Mouse (Mus musculus) megakaryocyte, adult 5-6 weeks (primary cell): ENCODE data around the gene Olfr45. TPM values are rescaled to one million over a fixed set of nuclear protein-coding genes. Genes with fewer than 3 reads are reported as not detected.
"Not testable (repeated sequence)": the region's sequence is repeated elsewhere in the genome, so short reads cannot be mapped to it uniquely, and the experiment has no call there.

Source experiments
- ATAC-seq: 2 replicates; pipeline ENCODE4 v1.8.0; 2016; ENCODE audit warnings: mild to moderate bottlenecking, inconsistent platforms; ENCODE audit not compliant: poor library complexity, severe bottlenecking
- total RNA-seq, 2 experiments: library from RNA; stranded (forward) in 1 of 2; stranded (reverse) in 1 of 2; fragments of 153-499, 151-499 nt in 1 of 2; fragments of 221-1000, 200-1000 nt in 1 of 2; gene quantifications; 2 replicates each; pipeline versions ENCODE4 v1.2.3 to v1.2.4; 2015 to 2017

The Olfr45 gene
- not detected in 2 replicates for total RNA-seq (2015)
- total RNA-seq (2017) = not detected in 2 replicates

DNA sequence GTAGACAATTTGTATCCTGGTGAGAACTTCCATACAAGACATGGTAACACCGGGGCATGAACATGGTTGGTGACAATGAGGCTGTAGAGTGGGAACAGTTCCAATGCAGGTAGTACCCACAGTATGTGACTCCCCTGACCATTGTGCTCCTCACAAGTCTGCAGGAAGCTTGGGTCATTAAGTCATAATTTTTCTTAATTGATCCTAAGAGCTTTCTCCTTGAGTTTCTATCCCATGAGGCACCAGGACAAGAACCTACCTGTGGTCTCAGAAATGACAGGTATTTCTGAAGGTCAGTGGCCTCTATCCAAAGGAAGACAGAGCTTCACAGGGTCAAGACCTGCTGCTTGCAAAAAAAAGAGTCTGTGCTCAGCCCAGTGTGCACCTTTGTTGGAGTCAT, at the start of gene Olfr45:
Gene Olfr45 (plus strand): TSS at position 301 of the 400 bp plus-strand sequence.
- no peak for ATAC-seq

DNA sequence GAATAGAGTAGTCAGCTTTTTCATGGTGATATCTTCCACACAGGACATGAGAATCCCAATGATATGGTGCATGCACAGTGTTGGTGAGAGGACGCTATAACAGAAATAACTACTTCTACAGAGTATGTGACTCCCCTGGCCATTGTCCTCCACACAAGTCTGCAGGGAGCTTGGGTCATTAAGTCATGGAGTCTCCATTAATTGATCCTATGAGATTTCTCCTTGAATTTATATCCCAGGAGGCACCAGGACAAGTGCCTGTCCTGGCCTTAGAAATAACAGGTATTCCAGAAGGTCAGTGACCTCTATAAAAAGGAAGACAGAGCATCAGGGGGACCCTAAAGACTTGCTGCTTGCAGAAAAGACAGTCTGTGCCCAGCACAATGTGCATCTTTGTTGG, 35.6 kb upstream of the Olfr45 start, which contains the start of gene Olfr53:
Gene Olfr53 (plus strand): TSS at position 301 of the 400 bp plus-strand sequence.
- ATAC-seq = no peak

DNA sequence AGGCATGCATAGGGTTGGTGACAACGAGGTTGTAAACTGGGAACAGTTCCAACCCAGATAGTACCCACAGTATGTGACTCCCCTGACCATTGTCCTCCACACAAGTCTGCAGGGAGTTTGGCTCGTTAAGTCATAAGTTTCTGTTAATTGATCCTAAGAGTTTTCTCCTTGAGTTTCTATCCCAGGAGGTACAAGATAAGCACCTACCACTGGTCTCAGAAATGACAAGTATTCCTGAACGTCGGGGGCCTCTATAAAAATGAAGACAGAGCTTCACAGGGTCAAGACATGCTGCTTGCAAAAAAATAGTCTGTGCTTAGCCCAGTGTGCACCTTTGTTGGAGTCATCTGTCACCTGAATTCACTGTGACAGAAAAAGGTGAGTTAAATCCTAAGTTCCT, 22.1 kb upstream of the Olfr45 start, which contains the start of gene Olfr539:
Gene Olfr539 (plus strand): TSS at position 301 of the 400 bp plus-strand sequence.
- no peak for ATAC-seq

DNA sequence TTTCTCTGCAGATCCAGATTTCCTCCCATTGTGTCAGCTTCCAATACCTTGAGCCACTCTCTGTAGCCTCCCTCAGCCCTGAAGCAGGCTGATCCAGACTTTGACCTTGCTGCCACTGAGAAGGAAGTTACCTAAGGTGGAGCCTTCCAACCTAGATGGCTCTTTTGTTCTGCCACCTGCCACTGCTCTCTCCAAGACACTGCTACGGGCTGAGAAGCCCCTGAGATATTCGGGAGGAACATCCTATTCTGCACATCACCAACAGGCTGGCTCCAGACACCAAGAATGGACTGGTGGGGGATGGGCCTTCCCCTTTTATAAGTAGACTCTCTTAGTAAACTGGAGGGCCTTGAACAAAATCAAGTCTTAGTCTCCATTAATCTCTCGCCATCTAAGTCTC, 11.1 kb upstream of the Olfr45 start:
- not testable (repeated sequence) for ATAC-seq

DNA sequence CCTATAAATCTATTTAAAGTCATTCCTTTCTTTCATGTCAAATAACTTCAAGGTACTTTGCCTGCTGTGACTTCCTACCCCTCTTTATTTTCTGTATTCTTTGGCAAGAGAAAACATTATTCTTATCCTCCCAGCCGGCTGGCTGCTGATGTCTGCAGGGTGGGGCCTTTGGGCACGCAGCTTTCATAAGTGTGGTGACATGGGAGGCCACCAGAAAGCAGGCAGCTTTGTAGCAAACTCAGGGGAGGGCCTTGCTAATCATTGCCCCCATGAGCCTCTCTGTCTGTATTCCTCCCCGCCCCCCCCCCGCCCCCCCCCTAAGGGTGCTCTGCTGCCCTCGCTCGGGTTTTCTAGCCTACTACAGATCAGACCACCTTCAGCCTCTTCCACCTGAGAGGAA, 5.9 kb upstream of the Olfr45 start:
- no peak for ATAC-seq

DNA sequence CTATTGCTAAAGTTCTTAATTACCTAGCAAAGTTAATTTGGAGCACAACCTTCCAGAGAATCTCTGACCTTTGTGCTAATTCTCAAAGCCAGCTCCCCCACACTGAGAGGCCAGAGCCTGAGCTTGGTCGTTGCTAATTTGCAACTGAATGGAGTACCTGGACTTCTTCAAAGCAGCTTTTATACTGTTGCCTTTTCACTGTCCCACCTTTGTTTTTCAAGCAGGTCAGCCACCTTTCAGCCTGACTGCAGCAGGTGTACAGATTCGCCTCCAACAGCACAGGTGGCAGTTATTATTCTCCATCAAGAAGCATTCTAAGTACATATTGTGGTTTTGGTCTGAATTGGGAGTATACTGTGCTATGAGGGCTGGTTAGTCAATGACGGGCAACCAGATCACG, 2.2 kb upstream of the Olfr45 start:
- not testable (repeated sequence) for ATAC-seq

DNA sequence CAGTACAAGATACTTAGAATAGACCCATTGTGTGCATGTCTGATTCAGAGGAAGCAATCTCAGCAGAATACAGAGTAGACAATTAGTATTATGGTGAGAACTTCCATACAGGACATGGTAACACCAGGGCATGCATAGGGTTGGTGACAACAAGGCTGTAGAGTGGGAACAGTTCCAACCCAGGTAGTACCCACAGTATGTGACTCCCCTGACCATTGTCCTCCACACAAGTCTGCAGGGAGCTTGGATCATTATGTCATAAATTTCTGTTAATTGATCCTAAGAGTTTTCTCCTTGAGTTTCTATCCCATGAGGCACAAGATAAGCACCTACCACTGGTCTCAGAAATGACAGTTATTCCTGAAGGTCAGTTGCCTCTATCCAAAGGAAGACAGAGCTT, 15.2 kb downstream of the Olfr45 start, which contains the start of gene Olfr541:
Gene Olfr541 (plus strand): TSS at position 301 of the 400 bp plus-strand sequence.
- ATAC-seq = no peak

DNA sequence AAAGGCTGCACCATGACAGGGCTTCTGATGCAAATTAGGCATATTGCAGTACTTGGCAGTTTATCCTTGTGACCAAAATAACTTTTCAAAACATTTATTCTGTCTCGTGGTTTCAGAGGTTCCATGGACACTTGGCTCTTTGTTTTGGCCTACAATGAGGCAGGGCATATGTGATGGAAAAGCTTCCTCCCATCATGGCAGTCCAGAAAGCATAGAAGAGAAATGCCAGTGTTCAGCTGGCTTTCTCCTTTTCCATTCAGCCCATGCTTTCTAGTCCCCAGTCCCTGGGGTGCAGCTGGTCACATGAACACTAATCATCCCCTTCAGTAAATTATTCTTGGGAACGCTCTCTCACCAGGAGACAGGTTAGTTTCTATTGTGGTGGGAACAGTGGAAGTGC, 24.6 kb downstream of the Olfr45 start:
- ATAC-seq = no peak

DNA sequence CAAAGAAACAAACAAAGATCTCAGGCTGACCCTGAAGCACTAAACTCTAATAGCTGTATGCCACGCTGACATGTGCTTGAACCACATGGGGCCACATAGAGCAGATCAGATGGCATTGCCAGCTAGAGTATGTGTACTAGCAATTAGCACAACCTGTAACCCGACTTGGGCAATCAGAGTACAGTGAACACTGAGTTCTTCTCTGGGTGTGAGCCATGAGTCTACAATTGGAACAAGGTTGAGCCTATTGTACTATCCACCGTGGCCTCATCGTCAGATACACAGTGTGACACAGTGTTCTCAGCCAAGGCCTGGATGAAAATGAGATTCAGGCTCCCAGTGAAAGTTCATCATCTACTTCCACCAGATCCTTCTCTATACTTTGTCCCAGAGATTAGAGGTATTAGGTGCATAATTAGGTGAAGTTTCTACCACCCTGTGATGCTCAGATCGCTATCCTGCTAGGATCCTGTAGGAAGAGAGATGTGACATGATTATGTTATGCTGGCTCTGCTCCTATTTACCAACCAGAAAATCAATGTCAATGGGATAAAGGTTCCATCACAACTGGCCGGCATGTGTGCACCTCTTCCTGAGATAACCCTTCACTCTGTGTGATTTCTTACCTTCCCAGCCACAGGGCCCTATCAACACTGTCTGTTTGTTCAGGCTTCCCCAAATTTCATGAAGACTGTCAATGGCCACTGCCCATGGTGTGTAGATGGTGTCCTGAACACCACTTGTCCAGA, 26.0 kb downstream of the Olfr45 start:
- no peak for ATAC-seq

DNA sequence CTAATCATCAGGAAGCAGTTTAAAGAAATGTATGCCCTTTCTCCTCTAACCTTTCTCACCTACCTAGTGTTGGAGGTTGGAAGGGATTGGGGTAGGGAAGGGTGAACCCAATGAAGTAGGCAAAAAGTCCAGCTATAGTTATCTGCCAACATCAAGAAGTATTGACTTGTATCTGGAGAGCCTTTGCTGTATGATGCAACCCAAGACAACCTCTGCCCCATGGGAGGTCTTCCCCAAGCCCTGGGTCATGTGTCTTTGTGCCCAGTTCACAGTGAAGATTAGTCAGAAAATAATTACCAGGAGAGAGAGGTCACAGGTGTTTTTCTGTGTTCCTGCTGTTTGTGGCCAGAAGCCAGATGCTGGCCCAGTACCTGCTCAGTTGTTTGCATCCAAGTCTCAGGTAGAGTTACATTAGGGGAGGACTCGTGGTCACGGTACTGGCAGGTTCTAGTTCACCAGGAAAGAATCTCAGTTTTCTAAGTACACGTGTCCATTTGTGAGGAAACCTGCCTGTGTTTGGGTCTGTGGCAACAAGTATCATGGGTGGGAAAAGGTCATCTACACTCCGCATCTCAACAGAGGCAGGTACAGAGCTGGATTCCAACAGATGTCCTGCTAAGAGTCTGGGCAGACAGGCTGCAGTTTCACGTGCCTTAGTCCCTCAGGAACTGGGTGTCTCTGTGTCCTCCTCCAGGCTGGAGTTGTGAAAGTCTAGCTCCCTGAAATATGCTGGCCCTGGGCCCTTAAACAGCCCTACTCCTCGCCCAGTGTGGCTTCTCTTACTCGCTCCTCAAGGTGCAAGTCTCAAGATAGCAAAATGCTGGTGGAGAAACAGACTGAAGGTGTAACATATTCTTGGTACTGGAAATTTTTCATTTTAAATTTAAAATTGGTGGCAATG, 35.7 kb downstream of the Olfr45 start:
- ATAC-seq = no peak

DNA sequence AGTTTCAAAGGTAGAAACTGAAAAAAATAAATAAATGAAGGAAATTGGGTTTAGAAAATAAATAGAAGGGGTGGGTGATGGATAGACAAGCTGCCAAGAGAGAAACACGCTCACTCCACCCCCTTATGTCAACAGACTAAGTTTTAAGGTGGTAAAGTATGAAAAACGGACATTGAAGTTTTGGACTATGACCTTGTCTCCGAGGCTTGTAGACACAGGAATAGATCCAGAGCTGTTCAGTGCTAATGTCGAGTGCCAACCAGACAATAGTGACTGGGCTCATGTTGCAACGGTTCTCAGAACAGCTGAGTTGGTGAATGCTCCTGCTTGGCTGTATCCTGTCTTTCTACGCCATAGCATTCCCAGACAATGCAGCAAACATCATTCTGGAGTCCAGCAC, 39.3 kb downstream of the Olfr45 start:
- no peak for ATAC-seq

DNA sequence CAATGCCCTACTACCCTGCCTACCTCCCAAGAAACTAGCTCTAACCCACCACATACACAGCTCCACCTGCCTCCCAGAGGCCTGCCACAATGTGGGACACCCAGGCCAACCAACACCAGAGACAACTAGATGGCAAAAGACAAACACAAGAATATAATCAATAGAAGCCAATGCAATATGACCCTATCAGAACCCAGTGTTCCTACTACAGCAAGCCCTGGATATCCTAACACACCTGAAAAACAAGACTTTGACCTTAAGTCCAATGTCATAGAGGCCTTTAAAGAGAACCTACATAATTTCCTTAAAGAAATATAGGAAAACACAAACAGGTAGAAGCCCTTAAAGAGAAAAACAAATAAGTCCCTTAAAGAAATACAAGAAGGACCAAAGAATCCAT, 43.8 kb downstream of the Olfr45 start:
- no peak for ATAC-seq

DNA sequence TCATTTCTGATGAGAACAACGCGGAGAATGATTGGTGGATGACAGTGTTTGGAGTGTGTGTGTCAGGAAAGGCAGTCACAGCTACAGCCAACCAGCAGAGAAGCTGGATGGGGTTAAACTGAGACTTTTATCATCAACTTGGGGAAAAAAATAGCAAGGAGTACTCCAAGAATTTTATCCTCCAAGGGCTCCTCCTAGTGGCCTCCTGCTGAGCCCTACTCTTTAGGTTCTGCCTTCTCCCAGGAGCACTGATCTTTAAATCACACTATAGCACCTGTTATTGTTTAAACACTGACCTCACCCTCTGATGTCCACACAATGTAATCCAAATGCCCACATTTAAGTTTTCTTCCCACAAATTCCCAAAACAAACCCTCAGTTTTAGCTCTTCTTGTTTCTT, 51.4 kb downstream of the Olfr45 start:
- ATAC-seq = no peak

Other genes starting within 250 kb of the Olfr45 start
- gene Olfr533, start 218.6 kb upstream of the Olfr45 start, total RNA-seq (2015) = not detected in 2 replicates
- not detected in 2 replicates for gene Olfr533, start 218.6 kb upstream of the Olfr45 start, total RNA-seq (2017)
- gene Olfr535, start 197.7 kb upstream of the Olfr45 start, total RNA-seq (2015) = not detected in 2 replicates
- gene Olfr535, start 197.7 kb upstream of the Olfr45 start, total RNA-seq (2017) = not detected in 2 replicates
- not detected in 2 replicates for gene Olfr536, start 174.6 kb upstream of the Olfr45 start, total RNA-seq (2015)
- not detected in 2 replicates for gene Olfr536, start 174.6 kb upstream of the Olfr45 start, total RNA-seq (2017)
- not detected in 2 replicates for gene Olfr538, start 114.1 kb upstream of the Olfr45 start, total RNA-seq (2015)
- gene Olfr538, start 114.1 kb upstream of the Olfr45 start, total RNA-seq (2017) = not detected in 2 replicates
- gene Olfr46, start 80.7 kb upstream of the Olfr45 start, total RNA-seq (2015) = not detected in 2 replicates
- gene Olfr46, start 80.7 kb upstream of the Olfr45 start, total RNA-seq (2017) = 0.04 TPM in 1 of 2 replicates, not detected in the other
- not detected in 2 replicates for gene Olfr61, start 53.0 kb upstream of the Olfr45 start, total RNA-seq (2015)
- not detected in 2 replicates for gene Olfr61, start 53.0 kb upstream of the Olfr45 start, total RNA-seq (2017)
- not detected in 2 replicates for gene Olfr53, start 35.5 kb upstream of the Olfr45 start, total RNA-seq (2015)
- gene Olfr53, start 35.5 kb upstream of the Olfr45 start, total RNA-seq (2017) = not detected in 2 replicates
- not detected in 2 replicates for gene Olfr539, start 22.0 kb upstream of the Olfr45 start, total RNA-seq (2015)
- not detected in 2 replicates for gene Olfr539, start 22.0 kb upstream of the Olfr45 start, total RNA-seq (2017)
- gene Olfr541, start 15.3 kb downstream of the Olfr45 start, total RNA-seq (2015) = not detected in 2 replicates
- gene Olfr541, start 15.3 kb downstream of the Olfr45 start, total RNA-seq (2017) = not detected in 2 replicates
- gene Cyp2e1, start 81.8 kb downstream of the Olfr45 start, total RNA-seq (2015) = not detected in 2 replicates
- gene Cyp2e1, start 81.8 kb downstream of the Olfr45 start, total RNA-seq (2017) = not detected in 2 replicates
- 0.21 and 0.69 TPM in 2 replicates for gene Syce1, start 105.9 kb downstream of the Olfr45 start, total RNA-seq (2015)
- 0.15 and 0.73 TPM in 2 replicates for gene Syce1, start 105.9 kb downstream of the Olfr45 start, total RNA-seq (2017)
- 0.16 TPM in 1 of 2 replicates, not detected in the other for gene Zfp941, start 140.2 kb downstream of the Olfr45 start, total RNA-seq (2015)
- gene Zfp941, start 140.2 kb downstream of the Olfr45 start, total RNA-seq (2017) = 0.22 and 0.33 TPM in 2 replicates
- not detected in 2 replicates for gene Urah, start 153.1 kb downstream of the Olfr45 start, total RNA-seq (2015)
- not detected in 2 replicates for gene Urah, start 153.1 kb downstream of the Olfr45 start, total RNA-seq (2017)
- gene Scgb1c1, start 163.6 kb downstream of the Olfr45 start, total RNA-seq (2015) = not detected in 2 replicates
- gene Scgb1c1, start 163.6 kb downstream of the Olfr45 start, total RNA-seq (2017) = not detected in 2 replicates
- gene Odf3, start 165.9 kb downstream of the Olfr45 start, total RNA-seq (2015) = not detected in 2 replicates
- not detected in 2 replicates for gene Odf3, start 165.9 kb downstream of the Olfr45 start, total RNA-seq (2017)
- not detected in 2 replicates for gene Gm45785, start 174.4 kb downstream of the Olfr45 start, total RNA-seq (2015)
- gene Gm45785, start 174.4 kb downstream of the Olfr45 start, total RNA-seq (2017) = not detected in 2 replicates
- 41.7 and 44.7 TPM in 2 replicates for gene Ric8a, start 175.0 kb downstream of the Olfr45 start, total RNA-seq (2015)
- 29.7 and 30.4 TPM in 2 replicates for gene Ric8a, start 175.0 kb downstream of the Olfr45 start, total RNA-seq (2017)
- 12.9 and 13.2 TPM in 2 replicates for gene Bet1l, start 175.6 kb downstream of the Olfr45 start, total RNA-seq (2015)
- gene Bet1l, start 175.6 kb downstream of the Olfr45 start, total RNA-seq (2017) = 15.5 and 37.7 TPM in 2 replicates
- gene Psmd13, start 200.0 kb downstream of the Olfr45 start, total RNA-seq (2015) = 87.5 and 89.5 TPM in 2 replicates
- gene Psmd13, start 200.0 kb downstream of the Olfr45 start, total RNA-seq (2017) = 165 and 167 TPM in 2 replicates
- 7.9 and 9.1 TPM in 2 replicates for gene Sirt3, start 200.4 kb downstream of the Olfr45 start, total RNA-seq (2015)
- gene Sirt3, start 200.4 kb downstream of the Olfr45 start, total RNA-seq (2017) = 6.7 and 9.5 TPM in 2 replicates
- gene Cox8b, start 218.5 kb downstream of the Olfr45 start, total RNA-seq (2015) = not detected in 2 replicates
- gene Cox8b, start 218.5 kb downstream of the Olfr45 start, total RNA-seq (2017) = not detected in 2 replicates
- gene Nlrp6, start 239.0 kb downstream of the Olfr45 start, total RNA-seq (2015) = not detected in 2 replicates
- not detected in 2 replicates for gene Nlrp6, start 239.0 kb downstream of the Olfr45 start, total RNA-seq (2017)